Mouse (Mus musculus): ENCODE data around the gene Dirc2.

DNA sequence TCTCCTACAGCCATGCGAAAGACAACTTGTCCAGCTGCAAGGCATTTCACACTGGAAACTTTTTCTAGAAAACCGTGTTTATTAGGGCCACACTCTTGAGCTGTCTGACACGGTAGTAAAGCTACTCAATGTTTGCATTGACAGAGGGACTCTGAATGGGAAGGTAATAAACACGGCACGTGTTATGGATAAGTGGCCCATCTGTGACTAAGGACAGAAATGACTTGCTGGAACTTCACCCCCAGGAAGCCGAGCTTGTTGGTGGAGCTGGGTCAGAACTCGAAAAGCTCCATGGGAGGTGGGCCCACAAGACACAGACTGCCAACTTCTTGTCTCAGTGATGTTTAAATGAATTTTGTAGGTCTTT lies 20.9 kb downstream of the Dirc2 start:
- no peak for TF ChIP-seq HCFC1 (IDR thresholded peaks at IDR 0.05; ENCODE audit: borderline replicate concordance, insufficient read depth, low read length)
- no peak for TF ChIP-seq ZC3H11A (IDR thresholded peaks at IDR 0.05; ENCODE audit: borderline replicate concordance, low read depth, low read length)
- no peak for TF ChIP-seq CHD2 (IDR thresholded peaks at IDR 0.05; ENCODE audit: low read depth, low read length)
- TF ChIP-seq MAFK (IDR thresholded peaks at IDR 0.05; ENCODE audit: insufficient read depth, low read depth, low read length) = no peak

Measured in ES-E14 (cell line).